8 mouse cellular contexts compared by ENCODE assay signal in genomic region chr4:129625496-129625895, GRCm38 (mm10). TPM values are rescaled to one million over a fixed set of nuclear protein-coding genes. Genes with fewer than 3 reads are reported as not detected.
DNase-seq lines count a peak whose midpoint lies in the region; ATAC-seq and TF ChIP-seq lines count a peak whose summit lies in the region.

No protein-coding gene starts in this region.

- peak overlapping the region; percentile 74; the same call in 1 of the 2 replicates for H3K27ac ChIP-seq in kidney, adult 2 months (ENCODE audit: insufficient read depth, low read depth, low read length)
- peak overlapping the region; percentile 93 for H3K27ac ChIP-seq in embryonic facial prominence, embryonic 13.5 days
- peak overlapping the region; percentile 94 for H3K27ac ChIP-seq in hindbrain, embryonic 14.5 days
- H3K27ac ChIP-seq in midbrain, embryonic 11.5 days (ENCODE audit: low read depth, low read length) = no peak overlapping the region

- H3K9me3 ChIP-seq in embryonic facial prominence, embryonic 13.5 days = no peaks in the 10 kb centered on the region
- H3K9me3 ChIP-seq in hindbrain, embryonic 14.5 days (ENCODE audit: control insufficient read depth, low read length) = no peaks in the 10 kb centered on the region
- H3K9me3 ChIP-seq in midbrain, embryonic 11.5 days (ENCODE audit: control insufficient read depth, low read length) = no peaks in the 10 kb centered on the region

- no peak for ATAC-seq in embryonic facial prominence, embryonic 13.5 days (ENCODE audit: insufficient number of reproducible peaks, insufficient read depth, low FRiP score, low TSS enrichment, low read depth)
- no peak for ATAC-seq in hindbrain, embryonic 14.5 days (ENCODE audit: low FRiP score)
- ATAC-seq in midbrain, embryonic 11.5 days (ENCODE audit: low FRiP score) = 0 out of 2 replicates have a peak, but pooled peaks have one; percentile 0
- ATAC-seq in cerebellum, adult (ENCODE audit: insufficient number of reproducible peaks, low FRiP score, low TSS enrichment) = no peak

- DNase-seq in kidney, adult 2 months = no peak
- no peak for DNase-seq in kidney, postnatal 10 days
- no peak for DNase-seq in hindbrain, embryonic 14.5 days (ENCODE audit: low spot score)
- DNase-seq in midbrain, embryonic 11.5 days (ENCODE audit: low spot score, missing footprints) = no peak
- DNase-seq in layer of hippocampus, postnatal 10 days (ENCODE audit: low spot score in 2 of 2) = no peak
- no peak for DNase-seq in frontal cortex, postnatal 10 days (ENCODE audit: low spot score in 2 of 2)

- peaks cover 12% of the 10 kb centered on the region for H3K4me1 ChIP-seq in kidney, adult 2 months (ENCODE audit: control insufficient read depth, insufficient read depth, low read length)
- peaks cover 34% of the 10 kb centered on the region for H3K4me1 ChIP-seq in embryonic facial prominence, embryonic 13.5 days
- peaks cover 32% of the 10 kb centered on the region for H3K4me1 ChIP-seq in hindbrain, embryonic 14.5 days (replicated peaks; ENCODE audit: control insufficient read depth, insufficient read depth, low read length)
- peaks cover 24% of the 10 kb centered on the region for H3K4me1 ChIP-seq in midbrain, embryonic 11.5 days (ENCODE audit: control insufficient read depth, insufficient read depth, low read length)

- no peaks in the 10 kb centered on the region for H3K27me3 ChIP-seq in kidney, adult 2 months (replicated peaks; ENCODE audit: control insufficient read depth, insufficient read depth, low read length)
- H3K27me3 ChIP-seq in embryonic facial prominence, embryonic 13.5 days = no peaks in the 10 kb centered on the region
- H3K27me3 ChIP-seq in hindbrain, embryonic 14.5 days (ENCODE audit: control insufficient read depth, insufficient read depth, low read length) = no peaks in the 10 kb centered on the region
- no peaks in the 10 kb centered on the region for H3K27me3 ChIP-seq in midbrain, embryonic 11.5 days (ENCODE audit: control insufficient read depth, insufficient read depth, low read length)

- 55% methylated on average over 4 of the region's 4 CpGs for WGBS in kidney, adult 2 months
- 37% methylated on average over 4 of the region's 4 CpGs for WGBS in embryonic facial prominence, embryonic 13.5 days
- 46% methylated on average over 4 of the region's 4 CpGs for WGBS in hindbrain, embryonic 14.5 days
- 35% methylated on average over 4 of the region's 4 CpGs for WGBS in midbrain, embryonic 11.5 days

- H3K9ac ChIP-seq in embryonic facial prominence, embryonic 13.5 days = no peak overlapping the region
- H3K9ac ChIP-seq in hindbrain, embryonic 14.5 days = peak overlapping the region; percentile 48
- no peak overlapping the region for H3K9ac ChIP-seq in midbrain, embryonic 11.5 days (ENCODE audit: low read length)

- TF ChIP-seq POLR2A in kidney, adult 2 months (IDR thresholded peaks at IDR 0.05; ENCODE audit: low read depth, low read length) = no peak

- H3K36me3 ChIP-seq in kidney, adult 2 months (ENCODE audit: control insufficient read depth, insufficient read depth, low read length) = peaks cover 2% of the 10 kb centered on the region
- H3K36me3 ChIP-seq in embryonic facial prominence, embryonic 13.5 days = peaks cover 58% of the 10 kb centered on the region
- H3K36me3 ChIP-seq in hindbrain, embryonic 14.5 days (replicated peaks; ENCODE audit: control insufficient read depth, insufficient read depth) = peaks cover 47% of the 10 kb centered on the region
- H3K36me3 ChIP-seq in midbrain, embryonic 11.5 days (ENCODE audit: control insufficient read depth, insufficient read depth, low read length) = peaks cover 26% of the 10 kb centered on the region

- H3K4me3 ChIP-seq in kidney, adult 2 months (ENCODE audit: insufficient read depth, low read depth, low read length) = no peak overlapping the region
- peak overlapping the region; percentile 69; the same call in 1 of the 2 replicates for H3K4me3 ChIP-seq in embryonic facial prominence, embryonic 13.5 days
- H3K4me3 ChIP-seq in hindbrain, embryonic 14.5 days (replicated peaks; ENCODE audit: low read length) = no peak overlapping the region; the same call in 1 of the 2 replicates
- no peak overlapping the region for H3K4me3 ChIP-seq in midbrain, embryonic 11.5 days (ENCODE audit: low read depth, low read length)

- peak overlapping the region; percentile 85 for H3K4me2 ChIP-seq in embryonic facial prominence, embryonic 13.5 days
- H3K4me2 ChIP-seq in hindbrain, embryonic 14.5 days (replicated peaks) = peak overlapping the region; percentile 82
- peak overlapping the region; percentile 64 for H3K4me2 ChIP-seq in midbrain, embryonic 11.5 days

- no peak for TF ChIP-seq CTCF in kidney, adult 2 months (conservative IDR thresholded peaks at IDR 0.05; ENCODE audit: insufficient read depth, insufficient read length, low read depth, low read length)

RNA-seq across cellular contexts. Expression of gene Ccdc28b, which starts 1.7 kb away (rescaled TPM):
- polyA plus RNA-seq in kidney, adult 2 months (2012; rRNA removed) = 16.2 and 20.8 TPM in 2 replicates
- 69.7 and 73.3 TPM in 2 replicates for polyA plus RNA-seq in embryonic facial prominence, embryonic 13.5 days (2015; fragmentation: Nextera tagmentation; extraction: Ambion mirVana)
- 127 and 128 TPM in 2 replicates for polyA plus RNA-seq in hindbrain, embryonic 14.5 days (2014; fragmentation: Nextera tagmentation; extraction: Ambion mirVana)
- polyA plus RNA-seq in midbrain, embryonic 11.5 days (2014; fragmentation: Nextera tagmentation; extraction: Ambion mirVana) = 70.0 and 73.9 TPM in 2 replicates
- total RNA-seq in layer of hippocampus, postnatal 10 days (2021) = 100 to 1,000 TPM; 123 to 140 TPM

RNA-seq across cellular contexts. Expression of gene Iqcc, which starts 6.6 kb away (rescaled TPM):
- 66.5 and 67.4 TPM in 2 replicates for polyA plus RNA-seq in kidney, adult 2 months (2012; rRNA removed)
- 33.7 and 36.5 TPM in 2 replicates for polyA plus RNA-seq in embryonic facial prominence, embryonic 13.5 days (2015; fragmentation: Nextera tagmentation; extraction: Ambion mirVana)
- polyA plus RNA-seq in hindbrain, embryonic 14.5 days (2014; fragmentation: Nextera tagmentation; extraction: Ambion mirVana) = 28.5 and 31.3 TPM in 2 replicates
- polyA plus RNA-seq in midbrain, embryonic 11.5 days (2014; fragmentation: Nextera tagmentation; extraction: Ambion mirVana) = 21.3 and 23.9 TPM in 2 replicates
- 10 to 100 TPM; 27.5 to 27.6 TPM for total RNA-seq in layer of hippocampus, postnatal 10 days (2021)

RNA-seq across cellular contexts. Expression of gene Dcdc2b, which starts 11.4 kb away (rescaled TPM):
- polyA plus RNA-seq in kidney, adult 2 months (2012; rRNA removed) = 2.2 and 3.7 TPM in 2 replicates
- 2.2 and 3.1 TPM in 2 replicates for polyA plus RNA-seq in embryonic facial prominence, embryonic 13.5 days (2015; fragmentation: Nextera tagmentation; extraction: Ambion mirVana)
- polyA plus RNA-seq in hindbrain, embryonic 14.5 days (2014; fragmentation: Nextera tagmentation; extraction: Ambion mirVana) = 2.7 and 5.4 TPM in 2 replicates
- polyA plus RNA-seq in midbrain, embryonic 11.5 days (2014; fragmentation: Nextera tagmentation; extraction: Ambion mirVana) = 1.7 and 3.0 TPM in 2 replicates
- total RNA-seq in layer of hippocampus, postnatal 10 days (2021) = 1 to 10 TPM; 3.1 to 5.3 TPM

RNA-seq across cellular contexts. Expression of gene Txlna, which starts 15.4 kb away (rescaled TPM):
- 22.7 and 24.3 TPM in 2 replicates for polyA plus RNA-seq in kidney, adult 2 months (2012; rRNA removed)
- 90.7 and 92.9 TPM in 2 replicates for polyA plus RNA-seq in embryonic facial prominence, embryonic 13.5 days (2015; fragmentation: Nextera tagmentation; extraction: Ambion mirVana)
- polyA plus RNA-seq in hindbrain, embryonic 14.5 days (2014; fragmentation: Nextera tagmentation; extraction: Ambion mirVana) = 48.5 and 52.9 TPM in 2 replicates
- polyA plus RNA-seq in midbrain, embryonic 11.5 days (2014; fragmentation: Nextera tagmentation; extraction: Ambion mirVana) = 89.6 and 101 TPM in 2 replicates
- 10 to 100 TPM; 41.4 to 46.8 TPM for total RNA-seq in layer of hippocampus, postnatal 10 days (2021)

RNA-seq across cellular contexts. Expression of gene Tmem234, which starts 25.0 kb away (rescaled TPM):
- polyA plus RNA-seq in kidney, adult 2 months (2012; rRNA removed) = 160 and 162 TPM in 2 replicates
- polyA plus RNA-seq in embryonic facial prominence, embryonic 13.5 days (2015; fragmentation: Nextera tagmentation; extraction: Ambion mirVana) = 195 and 215 TPM in 2 replicates
- polyA plus RNA-seq in hindbrain, embryonic 14.5 days (2014; fragmentation: Nextera tagmentation; extraction: Ambion mirVana) = 166 and 188 TPM in 2 replicates
- polyA plus RNA-seq in midbrain, embryonic 11.5 days (2014; fragmentation: Nextera tagmentation; extraction: Ambion mirVana) = 178 and 188 TPM in 2 replicates
- total RNA-seq in layer of hippocampus, postnatal 10 days (2021) = 10 to 100 TPM; 95.6 to 99.1 TPM
